Comparison of ENCODE assay signal across 9 mouse cellular contexts in the genomic region with DNA sequence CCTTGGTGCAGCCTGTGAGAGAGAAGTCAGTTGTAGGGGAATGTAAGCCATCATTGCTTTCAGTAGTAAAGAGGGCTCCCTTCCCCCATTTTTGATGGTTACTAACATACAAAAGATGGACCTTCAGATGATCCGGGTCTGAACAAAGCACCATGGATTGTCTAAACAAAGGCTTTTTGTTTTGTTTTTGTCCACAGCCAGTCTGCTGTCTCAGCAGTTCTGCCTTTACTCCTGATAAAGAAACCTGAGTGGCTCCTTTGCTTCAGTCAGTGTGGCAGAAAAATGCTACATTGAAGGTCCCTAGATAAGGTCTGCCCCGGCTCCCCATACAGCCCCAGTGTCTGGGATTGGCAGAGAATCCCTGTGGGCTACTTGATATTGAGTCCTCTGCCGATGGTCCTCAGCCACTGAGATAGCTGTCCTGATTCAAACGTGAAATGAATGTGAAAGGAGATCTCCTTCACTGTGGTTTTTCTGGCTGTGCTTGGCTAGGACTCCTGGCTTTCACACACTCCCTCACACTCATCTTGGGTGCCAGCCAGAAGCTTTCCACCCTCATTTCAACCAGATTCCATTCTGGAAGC.
A peak's percentile ranks its signal among the peaks of the same experiment; 100 is the strongest.
DNase-seq lines count a peak whose midpoint lies in the region; ATAC-seq lines count a peak whose summit lies in the region.
"Had no signal": no experiment of that assay in that cellular context is flagged by ENCODE, and none has a peak within 500 bp of the region (broad histone marks: within the 10 kb centered on the region; RNA-seq: fewer than 3 reads in every experiment).

No protein-coding gene starts in this region.

- H3K36me3 ChIP-seq in forebrain, embryonic 13.5 days (ENCODE audit: poor library complexity, severe bottlenecking), result no peaks in the 10 kb centered on the region
- H3K36me3 ChIP-seq in hindbrain, embryonic 15.5 days, result no peaks in the 10 kb centered on the region
- H3K36me3 ChIP-seq in limb, embryonic 15.5 days, result no peaks in the 10 kb centered on the region
- H3K36me3 ChIP-seq: liver, embryonic 13.5 days had no signal

- no peaks in the 10 kb centered on the region for H3K9me3 ChIP-seq in forebrain, embryonic 13.5 days (replicated peaks)
- H3K9me3 ChIP-seq in hindbrain, embryonic 15.5 days, result no peaks in the 10 kb centered on the region
- H3K9me3 ChIP-seq in limb, embryonic 15.5 days, result no peaks in the 10 kb centered on the region
- H3K9me3 ChIP-seq: liver, embryonic 13.5 days had no signal

- no peaks in the 10 kb centered on the region for H3K27me3 ChIP-seq in forebrain, embryonic 13.5 days
- no peaks in the 10 kb centered on the region for H3K27me3 ChIP-seq in hindbrain, embryonic 15.5 days
- no peaks in the 10 kb centered on the region for H3K27me3 ChIP-seq in limb, embryonic 15.5 days
- H3K27me3 ChIP-seq: liver, embryonic 13.5 days had no signal

- 7% methylated on average over 4 of the region's 4 CpGs for WGBS in forebrain, embryonic 13.5 days
- 11% methylated on average over 4 of the region's 4 CpGs for WGBS in hindbrain, embryonic 15.5 days
- WGBS in limb, embryonic 15.5 days, result 32% methylated on average over 4 of the region's 4 CpGs

- H3K9ac ChIP-seq in forebrain, embryonic 13.5 days, result peak overlapping the region; percentile 5; the same call in 1 of the 2 replicates
- no peak overlapping the region for H3K9ac ChIP-seq in hindbrain, embryonic 15.5 days
- H3K9ac ChIP-seq in limb, embryonic 15.5 days, result no peak overlapping the region
- H3K9ac ChIP-seq: liver, embryonic 13.5 days had no signal

- peak overlapping the region; percentile 79 for H3K27ac ChIP-seq in forebrain, embryonic 13.5 days
- H3K27ac ChIP-seq in hindbrain, embryonic 15.5 days (replicated peaks), result peak overlapping the region; percentile 67
- peak overlapping the region; percentile 74 for H3K27ac ChIP-seq in limb, embryonic 15.5 days
- H3K27ac ChIP-seq: liver, embryonic 13.5 days had no signal

- no peak overlapping the region for H3K4me3 ChIP-seq in forebrain, embryonic 13.5 days
- H3K4me3 ChIP-seq in hindbrain, embryonic 15.5 days, result no peak overlapping the region
- H3K4me3 ChIP-seq in limb, embryonic 15.5 days, result no peak overlapping the region
- H3K4me3 ChIP-seq: liver, embryonic 13.5 days had no signal

- H3K4me2 ChIP-seq in forebrain, embryonic 13.5 days, result 0 out of 2 replicates have a peak overlapping the region, but pooled peaks have one; percentile 7
- peak overlapping the region; percentile 9 for H3K4me2 ChIP-seq in hindbrain, embryonic 15.5 days
- no peak overlapping the region for H3K4me2 ChIP-seq in limb, embryonic 15.5 days
- H3K4me2 ChIP-seq: liver, embryonic 13.5 days had no signal

- peak; percentile 11 for DNase-seq in adrenal gland, postnatal 36 days
- no peak for DNase-seq in adrenal gland, postnatal 4 days (ENCODE audit: low spot score in 2 of 2)
- peak; percentile 85 for DNase-seq in brain, adult 2 months (ENCODE audit: low read depth, low spot score)
- peak; percentile 14 for DNase-seq in skeletal muscle tissue, adult 2 months (ENCODE audit: low read depth, low spot score)
- DNase-seq in thymus, postnatal 36 days, result no peak
- DNase-seq: liver, embryonic 13.5 days had no signal

- ATAC-seq in forebrain, embryonic 13.5 days, result peak; percentile 65
- ATAC-seq in hindbrain, embryonic 15.5 days (ENCODE audit: low FRiP score, low read depth), result peak; percentile 63
- ATAC-seq in limb, embryonic 15.5 days (ENCODE audit: insufficient number of reproducible peaks, low FRiP score, low TSS enrichment, low read depth), result no peak

- peaks cover 28% of the 10 kb centered on the region for H3K4me1 ChIP-seq in forebrain, embryonic 13.5 days
- peaks cover 22% of the 10 kb centered on the region for H3K4me1 ChIP-seq in hindbrain, embryonic 15.5 days (replicated peaks)
- H3K4me1 ChIP-seq in limb, embryonic 15.5 days, result peaks cover 14% of the 10 kb centered on the region
- H3K4me1 ChIP-seq: liver, embryonic 13.5 days had no signal

Comparison
In these comparisons a context has a peak if more than half of its experiments do, and no peak if none do; other contexts are left out.
1. DNase-seq: peak in adrenal gland, postnatal 36 days (2 of 2), brain, adult 2 months (single experiment) and skeletal muscle tissue, adult 2 months (single experiment); none in adrenal gland, postnatal 4 days (0 of 2) and thymus, postnatal 36 days (0 of 2).
2. Peak in every context shown above with its lines, with median percentiles within 50 percentile points of each other: H3K27ac ChIP-seq.